Mouse (Mus musculus) adrenal gland (tissue): ENCODE results near the gene 8030474K03Rik.

Experiments
- intact Hi-C: fragments of 180-260 bp; cut with DNase I; formaldehyde crosslinking; loops from one replicate; pipeline ENCODE4 v1.15.1; 2025
- long read RNA-seq, 2 experiments: library from polyadenylated mRNA; unstranded; transcript quantifications; one replicate each; pipeline ENCODE4 v2.0.0; 2020; ENCODE audit warnings: borderline replicate concordance in 1 of 2; ENCODE audit not compliant: insufficient replicate concordance in 1 of 2

8030474K03Rik gene
- long read RNA-seq, experiment 1, result 0 reads
- long read RNA-seq, experiment 2, result 0 reads

GRCm38 (mm10) chrX:101794342-101794741, at the start of gene 8030474K03Rik, which contains the start of gene Gm4779:
Gene 8030474K03Rik (plus strand): TSS chrX:101794656.
Gene Gm4779 (minus strand): TSS chrX:101794423.
- intact Hi-C loops, result no loop called here

GRCm38 (mm10) chrX:101750144-101750543, 44.3 kb upstream of the 8030474K03Rik start:
- intact Hi-C loops, result no loop called here

- intact Hi-C loops, result no loop called here
Observed at GRCm38 (mm10) chrX:101754478-101754877, 40.0 kb upstream of the 8030474K03Rik start.

GRCm38 (mm10) chrX:101764621-101765020, 29.8 kb upstream of the 8030474K03Rik start:
- intact Hi-C loops, result no loop called here

GRCm38 (mm10) chrX:101765111-101765510, 29.3 kb upstream of the 8030474K03Rik start:
- intact Hi-C loops, result no loop called here

GRCm38 (mm10) chrX:101767280-101767679, 27.2 kb upstream of the 8030474K03Rik start:
- intact Hi-C loops, result no loop called here

GRCm38 (mm10) chrX:101769478-101769877, 25.0 kb upstream of the 8030474K03Rik start:
- intact Hi-C loops, result no loop called here

- intact Hi-C loops, result loop anchor here (5.0 kb wide), 1 partner anchor 93 kb away; no protein-coding TSS in a partner anchor
Observed at GRCm38 (mm10) chrX:101770307-101770706, 24.1 kb upstream of the 8030474K03Rik start.

GRCm38 (mm10) chrX:101772035-101772434, 22.4 kb upstream of the 8030474K03Rik start:
- intact Hi-C loops, result loop anchor here (5.0 kb wide), 1 partner anchor 95 kb away; no protein-coding TSS in a partner anchor

GRCm38 (mm10) chrX:101791551-101791950, 2.9 kb upstream of the 8030474K03Rik start:
- intact Hi-C loops, result no loop called here

GRCm38 (mm10) chrX:101805512-101805911, 11.1 kb downstream of the 8030474K03Rik start:
- intact Hi-C loops, result loop anchor here (2.0 to 10.0 kb wide), 2 partner anchors 137 to 259 kb away; no protein-coding TSS in a partner anchor

GRCm38 (mm10) chrX:101811750-101812149, 17.3 kb downstream of the 8030474K03Rik start:
- intact Hi-C loops, result loop anchor here (10.0 kb wide), 1 partner anchor 113 kb away; no protein-coding TSS in a partner anchor

GRCm38 (mm10) chrX:101819163-101819562, 24.7 kb downstream of the 8030474K03Rik start:
- intact Hi-C loops, result loop anchor here (10.0 kb wide), 1 partner anchor 106 kb away; no protein-coding TSS in a partner anchor

- intact Hi-C loops, result loop anchor here (10.0 kb wide), 1 partner anchor 105 kb away; no protein-coding TSS in a partner anchor
Observed at GRCm38 (mm10) chrX:101819980-101820379, 25.5 kb downstream of the 8030474K03Rik start.

GRCm38 (mm10) chrX:101847191-101847795, 52.8 kb downstream of the 8030474K03Rik start:
- intact Hi-C loops, result no loop called here
